Mouse (Mus musculus): ENCODE data around the gene Shisal1.

- no peak for TF ChIP-seq EP300 (IDR thresholded peaks at IDR 0.05; ENCODE audit: low read depth)
- no peak for TF ChIP-seq CTCF (IDR thresholded peaks at IDR 0.05; ENCODE audit: low read depth)
Observed at GRCm38 (mm10) chr15:84329940-84330339, 117.0 kb downstream of the Shisal1 start.
